Mouse (Mus musculus): ENCODE measurements around the gene Urad. TPM values are rescaled to one million over a fixed set of nuclear protein-coding genes. Genes with fewer than 3 reads are reported as not detected.

Gene Urad
- polyA plus RNA-seq, 1 experiment from 2014 or later: not detected

GRCm38 (mm10) chr5:147300917-147301780, 21.1 kb downstream of the Urad start:
- H3K27ac ChIP-seq (ENCODE audit: low read depth, low read length): no peak overlapping the region
- no peaks in the 10 kb centered on the region for H3K9me3 ChIP-seq (ENCODE audit: control insufficient read depth, low read length)
- H3K9ac ChIP-seq (ENCODE audit: low read length): no peak overlapping the region
- H3K4me3 ChIP-seq (ENCODE audit: low read depth, low read length): no peak overlapping the region
- peaks cover 93% of the 10 kb centered on the region for H3K27me3 ChIP-seq (ENCODE audit: control insufficient read depth, insufficient read depth, low read length)
- H3K4me2 ChIP-seq (ENCODE audit: low read depth, low read length, severe bottlenecking): no peak overlapping the region
- H3K4me1 ChIP-seq (replicated peaks; ENCODE audit: control insufficient read depth, insufficient read depth, low read length): peaks cover 4% of the 10 kb centered on the region
- WGBS: under 1% methylated on average over 21 of the region's 21 CpGs
- DNase-seq (ENCODE audit: low spot score) (peak; percentile 48), ATAC-seq (replicated peaks; ENCODE audit: low FRiP score) (no peak)
- no peaks in the 10 kb centered on the region for H3K36me3 ChIP-seq (ENCODE audit: control insufficient read depth, insufficient read depth, low read length)

- DNase-seq (ENCODE audit: low spot score): no peak
- 0 out of 2 replicates have a peak overlapping the region, but pooled peaks have one; percentile 0 for H3K4me3 ChIP-seq (ENCODE audit: low read depth, low read length)
- H3K4me2 ChIP-seq (ENCODE audit: low read depth, low read length, severe bottlenecking): peak overlapping the region; percentile 12; the same call in 1 of the 2 replicates
- peaks cover 4% of the 10 kb centered on the region; the same call in 1 of the 2 replicates for H3K4me1 ChIP-seq (replicated peaks; ENCODE audit: control insufficient read depth, insufficient read depth, low read length)
- under 1% methylated on average over 4 of the region's 4 CpGs for WGBS
- H3K36me3 ChIP-seq (ENCODE audit: control insufficient read depth, insufficient read depth, low read length): no peaks in the 10 kb centered on the region
- H3K27ac ChIP-seq (ENCODE audit: low read depth, low read length): no peak overlapping the region
- no peak overlapping the region for H3K9ac ChIP-seq (ENCODE audit: low read length)
- H3K27me3 ChIP-seq (ENCODE audit: control insufficient read depth, insufficient read depth, low read length): peaks cover 91% of the 10 kb centered on the region
- H3K9me3 ChIP-seq (ENCODE audit: control insufficient read depth, low read length): no peaks in the 10 kb centered on the region
- ATAC-seq (replicated peaks; ENCODE audit: low FRiP score): no peak
These were observed 22.3 kb downstream of the Urad start for GRCm38 (mm10) chr5:147300001-147300363.

- WGBS: under 1% methylated on average over 41 of the region's 41 CpGs
- DNase-seq (ENCODE audit: low spot score) (peak; percentile 83), ATAC-seq (replicated peaks; ENCODE audit: low FRiP score) (peak; percentile 88)
- Histone ChIP-seq H3K4me1 (replicated peaks; ENCODE audit: control insufficient read depth, insufficient read depth, low read length) (peaks cover 4% of the 10 kb centered on the region; the same call in 1 of the 2 replicates), H3K4me3 (ENCODE audit: low read depth, low read length) (0 out of 2 replicates have a peak overlapping the region, but pooled peaks have one; percentile 0), H3K9me3 (ENCODE audit: control insufficient read depth, low read length) (no peaks in the 10 kb centered on the region), H3K27me3 (ENCODE audit: control insufficient read depth, insufficient read depth, low read length) (peaks cover 90% of the 10 kb centered on the region), H3K4me2 (ENCODE audit: low read depth, low read length, severe bottlenecking) (peak overlapping the region; percentile 12; the same call in 1 of the 2 replicates), H3K27ac (ENCODE audit: low read depth, low read length) (no peak overlapping the region), H3K36me3 (ENCODE audit: control insufficient read depth, insufficient read depth, low read length) (no peaks in the 10 kb centered on the region), H3K9ac (ENCODE audit: low read length) (no peak overlapping the region)
These were observed 22.8 kb downstream of the Urad start for GRCm38 (mm10) chr5:147299255-147300000.

- DNase-seq (ENCODE audit: low spot score): no peak
- 54% methylated on average over 5 of the region's 5 CpGs for WGBS
- no peak for ATAC-seq (replicated peaks; ENCODE audit: low FRiP score)
These were observed 25.0 kb downstream of the Urad start for GRCm38 (mm10) chr5:147297249-147297648.

DNA sequence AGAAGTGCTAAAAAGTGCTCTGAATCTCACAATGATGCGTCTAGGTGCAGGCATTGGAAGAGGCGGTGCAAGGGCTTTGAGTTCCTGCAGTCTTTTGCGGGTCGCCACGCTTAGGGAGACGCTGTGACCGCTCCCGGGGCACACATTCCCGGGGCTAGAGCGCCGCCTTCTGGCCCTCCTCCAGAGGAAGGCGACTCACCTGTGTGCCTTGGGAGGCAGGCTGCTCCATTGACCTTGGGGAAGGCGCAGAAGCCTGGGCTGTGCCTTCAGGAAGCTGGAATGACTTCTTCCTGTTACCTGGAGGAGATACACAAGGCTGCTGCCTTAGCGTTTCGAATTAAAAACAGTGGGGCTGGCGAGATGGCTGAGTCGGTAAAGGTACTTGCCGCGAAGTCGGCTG, 28.1 kb downstream of the Urad start:
- Histone ChIP-seq H3K9ac (ENCODE audit: low read length) (no peak overlapping the region), H3K4me2 (ENCODE audit: low read depth, low read length, severe bottlenecking) (no peak overlapping the region), H3K9me3 (ENCODE audit: control insufficient read depth, low read length) (no peaks in the 10 kb centered on the region), H3K4me3 (ENCODE audit: low read depth, low read length) (no peak overlapping the region), H3K27ac (ENCODE audit: low read depth, low read length) (no peak overlapping the region), H3K27me3 (ENCODE audit: control insufficient read depth, insufficient read depth, low read length) (peaks cover 57% of the 10 kb centered on the region), H3K36me3 (ENCODE audit: control insufficient read depth, insufficient read depth, low read length) (no peaks in the 10 kb centered on the region), H3K4me1 (replicated peaks; ENCODE audit: control insufficient read depth, insufficient read depth, low read length) (no peaks in the 10 kb centered on the region)
- 12% methylated on average over 20 of the region's 20 CpGs for WGBS
- ATAC-seq (replicated peaks; ENCODE audit: low FRiP score) (no peak), DNase-seq (ENCODE audit: low spot score) (peak; percentile 80)

More at GRCm38 (mm10) chr5:147297249-147297648, 25.0 kb downstream of the Urad start:
- H3K9ac ChIP-seq (ENCODE audit: low read length): no peak overlapping the region
- peaks cover 87% of the 10 kb centered on the region for H3K27me3 ChIP-seq (ENCODE audit: control insufficient read depth, insufficient read depth, low read length)
- H3K4me1 ChIP-seq (replicated peaks; ENCODE audit: control insufficient read depth, insufficient read depth, low read length): 0 out of 2 replicates have a peak, but pooled peaks cover 2% of the 10 kb centered on the region
- H3K4me3 ChIP-seq (ENCODE audit: low read depth, low read length): no peak overlapping the region
- no peak overlapping the region for H3K27ac ChIP-seq (ENCODE audit: low read depth, low read length)
- no peaks in the 10 kb centered on the region for H3K9me3 ChIP-seq (ENCODE audit: control insufficient read depth, low read length)
- no peaks in the 10 kb centered on the region for H3K36me3 ChIP-seq (ENCODE audit: control insufficient read depth, insufficient read depth, low read length)
- no peak overlapping the region for H3K4me2 ChIP-seq (ENCODE audit: low read depth, low read length, severe bottlenecking)

DNA sequence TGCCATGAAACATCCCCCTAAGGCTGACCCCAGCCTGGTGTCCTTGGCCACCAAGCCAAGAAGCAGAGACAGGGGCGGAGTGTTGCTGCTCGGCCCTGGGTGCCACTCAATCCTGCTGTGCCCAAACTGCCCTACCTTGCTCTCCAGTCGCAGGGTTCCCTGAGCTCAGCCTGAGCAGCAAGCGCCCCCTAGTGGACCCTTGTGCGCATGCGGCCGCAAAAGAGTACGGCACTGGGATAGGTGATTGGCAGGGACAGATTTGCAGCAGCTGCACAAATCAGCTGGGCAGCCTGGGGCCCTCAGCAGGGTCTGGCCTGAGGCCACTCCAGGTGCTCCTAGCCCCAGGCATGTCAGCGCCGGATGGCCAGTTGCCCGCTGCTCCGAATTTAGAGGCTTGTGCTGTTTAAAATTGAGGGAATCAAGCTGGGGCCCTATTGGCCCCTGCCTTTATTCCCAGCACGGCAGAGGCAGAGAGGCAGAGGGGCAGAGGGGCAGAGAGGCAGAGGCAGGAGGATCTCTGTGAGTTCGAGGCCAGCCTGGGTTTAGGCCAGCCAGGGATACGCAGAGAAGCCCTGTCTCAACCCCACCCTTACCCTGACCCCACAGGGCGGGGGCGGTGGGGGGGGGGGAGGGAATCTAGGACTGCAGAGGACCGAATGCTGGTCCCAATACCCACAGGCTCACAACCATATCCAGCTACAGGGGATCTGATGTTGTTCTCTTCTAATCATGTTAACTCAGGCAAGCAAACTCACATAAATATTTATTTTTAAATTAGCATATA, 28.9 kb downstream of the Urad start:
- no peak overlapping the region for H3K4me3 ChIP-seq (ENCODE audit: low read depth, low read length)
- no peak overlapping the region for H3K27ac ChIP-seq (ENCODE audit: low read depth, low read length)
- H3K9me3 ChIP-seq (ENCODE audit: control insufficient read depth, low read length): no peaks in the 10 kb centered on the region
- DNase-seq (ENCODE audit: low spot score) (peak; percentile 93), ATAC-seq (replicated peaks; ENCODE audit: low FRiP score) (peak; percentile 84)
- H3K4me1 ChIP-seq (replicated peaks; ENCODE audit: control insufficient read depth, insufficient read depth, low read length): no peaks in the 10 kb centered on the region
- H3K4me2 ChIP-seq (ENCODE audit: low read depth, low read length, severe bottlenecking): no peak overlapping the region
- H3K36me3 ChIP-seq (ENCODE audit: control insufficient read depth, insufficient read depth, low read length): no peaks in the 10 kb centered on the region
- no peak overlapping the region for H3K9ac ChIP-seq (ENCODE audit: low read length)
- 20% methylated on average over 18 of the region's 18 CpGs for WGBS
- H3K27me3 ChIP-seq (ENCODE audit: control insufficient read depth, insufficient read depth, low read length): peaks cover 50% of the 10 kb centered on the region

DNA sequence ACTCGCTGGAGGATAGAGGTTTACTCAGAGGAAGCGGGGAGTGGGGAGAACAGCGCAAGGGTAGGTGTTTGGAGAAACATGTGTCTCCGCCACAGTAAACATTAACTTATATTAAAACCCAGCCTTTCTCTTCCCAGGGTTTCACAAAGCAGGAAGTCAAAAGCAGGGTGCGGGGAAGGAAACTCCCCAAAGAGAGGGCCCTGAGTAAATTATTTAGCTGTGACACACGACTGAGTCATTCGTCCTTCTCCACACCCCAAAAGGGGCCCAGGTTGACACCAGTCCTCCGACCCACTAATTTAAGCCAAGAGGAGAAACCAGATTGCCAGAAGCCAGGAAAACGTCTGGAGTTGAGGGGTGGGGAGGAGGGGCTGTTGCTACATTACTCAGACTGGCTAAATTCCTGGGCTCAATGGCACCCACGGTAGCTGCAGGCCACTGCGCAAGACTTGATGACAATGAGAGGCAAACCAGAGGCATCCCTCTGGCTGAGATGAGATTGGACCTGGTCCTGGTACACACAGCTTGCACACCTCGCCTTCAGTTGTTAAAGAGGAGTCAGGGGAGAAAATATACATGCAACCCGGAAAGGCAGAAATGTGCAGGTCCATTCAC, 29.6 kb downstream of the Urad start:
- Histone ChIP-seq H3K4me1 (replicated peaks; ENCODE audit: control insufficient read depth, insufficient read depth, low read length) (no peaks in the 10 kb centered on the region), H3K4me3 (ENCODE audit: low read depth, low read length) (no peak overlapping the region), H3K4me2 (ENCODE audit: low read depth, low read length, severe bottlenecking) (no peak overlapping the region), H3K36me3 (ENCODE audit: control insufficient read depth, insufficient read depth, low read length) (no peaks in the 10 kb centered on the region), H3K27me3 (ENCODE audit: control insufficient read depth, insufficient read depth, low read length) (peaks cover 43% of the 10 kb centered on the region), H3K9ac (ENCODE audit: low read length) (no peak overlapping the region), H3K27ac (ENCODE audit: low read depth, low read length) (no peak overlapping the region), H3K9me3 (ENCODE audit: control insufficient read depth, low read length) (no peaks in the 10 kb centered on the region)
- DNase-seq (ENCODE audit: low spot score): no peak
- 49% methylated on average over 13 of the region's 13 CpGs for WGBS
- no peak for ATAC-seq (replicated peaks; ENCODE audit: low FRiP score)
